Mouse (Mus musculus) hindbrain, embryonic 10.5 days (tissue): Measurements from ENCODE around the gene Fam234a. TPM values are rescaled to one million over a fixed set of nuclear protein-coding genes. Genes with fewer than 3 reads are reported as not detected.
A peak's percentile ranks its signal among the peaks of the same experiment; 100 is the strongest.
"Not testable (repeated sequence)": the region's sequence is repeated elsewhere in the genome, so short reads cannot be mapped to it uniquely, and the experiment has no call there.

Experiments used
- DNase-seq: peaks from one replicate; pipeline ENCODE4 v3.0.0-alpha.2; 2017; ENCODE audit warnings: low spot score
- H3K27ac ChIP-seq: fragments of 300-500 bp; sonication (generic); 2 replicates; pipeline ENCODE4 v1.5.1; 2016; ENCODE audit warnings: mild to moderate bottlenecking, moderate library complexity
- H3K27me3 ChIP-seq: fragments of 300-500 bp; sonication (generic); 2 replicates; pipeline ENCODE4 v1.6.1; 2016; ENCODE audit warnings: mild to moderate bottlenecking; ENCODE audit not compliant: poor library complexity, insufficient read depth, severe bottlenecking
- H3K36me3 ChIP-seq: fragments of 300-500 bp; sonication (generic); 2 replicates; pipeline ENCODE4 v1.6.1; 2016; ENCODE audit warnings: mild to moderate bottlenecking, moderate library complexity
- H3K4me1 ChIP-seq: fragments of 300-500 bp; sonication (generic); replicated peaks from 2 replicates; pipeline ENCODE4 v1.6.1; 2016; ENCODE audit warnings: mild to moderate bottlenecking
- H3K4me3 ChIP-seq: fragments of 300-500 bp; sonication (generic); 2 replicates; pipeline ENCODE4 v1.5.1; 2016; ENCODE audit warnings: mild to moderate bottlenecking, moderate library complexity
- H3K9me3 ChIP-seq: fragments of 300-500 bp; sonication (generic); 2 replicates; pipeline ENCODE4 v1.6.1; 2016; ENCODE audit warnings: mild to moderate bottlenecking, moderate library complexity
- WGBS: fragments of 180-500 bp; shearing (Covaris S2); methylation state at CpG from one replicate; pipeline ENCODE4 v1.1.7; 2016; 5-methylcytosine and 5-hydroxymethylcytosine counted together
- polyA plus RNA-seq: library from polyadenylated mRNA; unstranded; fragments of >200 nt; fragmentation: Nextera tagmentation; extraction: Ambion mirVana; gene quantifications from 2 replicates; pipeline ENCODE4 v1.2.1, GENCODE M21; 2016

The Fam234a gene
- polyA plus RNA-seq, 1 experiment from 2014 or later: 30.8 TPM

DNA sequence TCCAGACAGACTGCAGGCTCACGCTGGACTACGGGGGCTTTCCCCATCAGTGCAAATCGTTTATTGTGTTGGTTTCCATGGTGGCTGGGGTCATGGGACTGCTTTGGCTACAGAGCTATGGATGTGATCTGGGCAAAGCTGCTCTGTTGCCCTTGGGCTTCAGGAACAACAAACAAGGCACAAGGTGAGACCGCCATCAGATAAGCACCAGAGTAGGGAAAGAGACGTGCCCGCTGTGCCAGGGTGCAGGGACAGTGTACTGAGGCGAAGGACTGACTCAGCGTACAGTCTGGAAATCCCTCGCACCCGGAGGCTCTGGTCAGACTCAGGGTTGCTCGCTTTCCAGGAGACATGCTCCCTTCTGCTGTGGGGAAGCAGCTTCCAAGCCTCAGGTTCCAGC is 31.4 kb downstream of the Fam234a start:
- Histone ChIP-seq H3K36me3 (peaks cover 11% of the 10 kb centered on the region), H3K27me3 (no peaks in the 10 kb centered on the region), H3K27ac (0 out of 2 replicates have a peak overlapping the region, but pooled peaks have one; percentile 4), H3K4me1 (no peaks in the 10 kb centered on the region), H3K9me3 (no peaks in the 10 kb centered on the region), H3K4me3 (no peak overlapping the region)
- DNase-seq: no peak
- WGBS: 89% methylated on average over 11 of the region's 11 CpGs

- Histone ChIP-seq H3K36me3 (peaks cover 11% of the 10 kb centered on the region), H3K27ac (no peak overlapping the region), H3K27me3 (no peaks in the 10 kb centered on the region), H3K4me3 (no peak overlapping the region), H3K9me3 (no peaks in the 10 kb centered on the region), H3K4me1 (no peaks in the 10 kb centered on the region)
- DNase-seq: no peak
- 92% methylated on average over 7 of the region's 7 CpGs for WGBS
These were observed 31.8 kb downstream of the Fam234a start for GRCm38 (mm10) chr17:26212241-26212640.

DNA sequence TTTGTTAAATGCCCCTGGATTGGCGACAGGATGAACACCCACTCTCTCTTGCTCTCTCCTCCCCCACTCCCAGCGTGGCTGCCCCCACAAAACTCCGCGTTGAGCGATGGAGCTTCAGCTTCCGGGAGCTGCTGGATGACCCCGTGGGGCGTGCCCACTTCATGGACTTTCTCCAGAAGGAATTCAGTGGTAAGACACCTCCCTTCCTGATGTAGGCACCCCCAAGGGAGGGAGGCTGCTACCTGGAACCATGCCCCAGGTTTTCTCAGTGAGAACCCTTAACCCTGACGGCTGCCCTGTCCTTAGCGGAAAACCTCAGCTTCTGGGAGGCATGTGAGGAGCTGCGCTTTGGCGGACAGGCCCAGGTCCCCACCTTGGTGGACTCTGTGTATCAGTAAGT is 36.4 kb downstream of the Fam234a start, which contains the start of gene Arhgdig:
Gene Arhgdig (minus strand): TSS at position 101 of the 400 bp plus-strand sequence.
- no peak within 1 kb of the TSS for H3K27ac ChIP-seq
- DNase-seq: no peak
- WGBS: 89% methylated on average over 12 of the region's 12 CpGs
- H3K9me3 ChIP-seq: no peaks in the 10 kb centered on the region
- H3K36me3 ChIP-seq: no peaks in the 10 kb centered on the region; the same call in 1 of the 2 replicates
- H3K4me1 ChIP-seq: peaks cover 24% of the 10 kb centered on the region
- H3K27me3 ChIP-seq: peaks cover 39% of the 10 kb centered on the region
- H3K4me3 ChIP-seq: no peak within 1 kb of the TSS

- WGBS: 58% methylated on average over 1 of the region's 1 CpGs
- no peaks in the 10 kb centered on the region for H3K36me3 ChIP-seq
- H3K4me1 ChIP-seq: peaks cover 34% of the 10 kb centered on the region
- H3K27ac ChIP-seq: no peak overlapping the region
- H3K4me3 ChIP-seq: no peak overlapping the region
- no peaks in the 10 kb centered on the region for H3K9me3 ChIP-seq
- peaks cover 52% of the 10 kb centered on the region for H3K27me3 ChIP-seq
- DNase-seq: no peak
These were observed 37.6 kb downstream of the Fam234a start for GRCm38 (mm10) chr17:26206392-26206791.

DNA sequence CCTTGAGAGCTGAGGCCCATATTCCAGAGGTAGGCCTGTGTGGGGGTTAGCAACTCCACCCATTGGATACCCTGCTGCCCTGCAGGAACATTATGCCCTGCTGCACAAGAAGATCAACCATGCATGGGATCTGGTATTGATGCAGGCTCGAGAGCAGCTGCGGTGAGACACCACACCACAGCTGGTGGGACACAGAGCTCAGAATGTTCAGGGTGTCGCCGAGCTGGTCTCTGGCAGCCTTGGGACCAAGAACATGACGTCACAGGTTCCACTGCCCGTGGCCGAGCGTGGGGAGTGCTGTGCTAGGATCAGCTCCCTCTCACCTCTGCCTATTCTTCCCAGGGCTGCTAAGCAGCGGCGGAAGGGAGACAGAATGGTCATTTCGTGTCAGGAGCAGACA is 39.3 kb downstream of the Fam234a start:
- 37% methylated on average over 11 of the region's 11 CpGs for WGBS
- no peaks in the 10 kb centered on the region for H3K36me3 ChIP-seq
- H3K27ac ChIP-seq: 0 out of 2 replicates have a peak overlapping the region, but pooled peaks have one; percentile 23
- peaks cover 50% of the 10 kb centered on the region for H3K4me1 ChIP-seq
- no peak overlapping the region for H3K4me3 ChIP-seq
- H3K27me3 ChIP-seq: peaks cover 68% of the 10 kb centered on the region
- no peak for DNase-seq
- no peaks in the 10 kb centered on the region for H3K9me3 ChIP-seq

DNA sequence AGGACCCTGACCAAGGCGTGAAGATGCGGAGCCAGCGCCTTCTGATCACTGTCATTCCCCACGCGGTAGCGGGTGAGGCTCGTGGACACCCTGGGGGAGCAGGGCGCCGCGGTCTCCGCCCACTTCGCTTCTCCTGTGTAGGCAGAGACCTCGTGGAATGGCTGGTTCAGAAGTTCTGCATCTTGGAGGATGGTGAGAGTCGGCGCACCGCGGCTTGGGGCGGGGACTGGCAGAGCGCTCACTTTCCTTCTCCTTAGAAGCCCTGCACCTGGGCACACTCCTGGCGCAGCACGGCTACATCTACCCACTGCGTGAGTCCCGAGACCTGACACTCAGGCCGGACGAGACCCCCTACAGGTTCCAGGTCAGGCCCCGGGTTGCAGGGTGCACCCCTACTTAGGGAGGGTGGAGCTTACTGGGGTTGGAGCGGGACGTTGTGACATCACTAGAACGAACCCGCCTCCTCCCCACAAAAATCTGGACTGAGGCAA is 40.7 kb downstream of the Fam234a start:
- peaks cover 9% of the 10 kb centered on the region; the same call in 1 of the 2 replicates for H3K36me3 ChIP-seq
- peak overlapping the region; percentile 51 for H3K4me3 ChIP-seq
- no peak for DNase-seq
- H3K27me3 ChIP-seq: peaks cover 82% of the 10 kb centered on the region
- H3K9me3 ChIP-seq: no peaks in the 10 kb centered on the region
- peaks cover 50% of the 10 kb centered on the region for H3K4me1 ChIP-seq
- H3K27ac ChIP-seq: 0 out of 2 replicates have a peak overlapping the region, but pooled peaks have one; percentile 50
- WGBS: 2% methylated on average over 30 of the region's 30 CpGs

- 3% methylated on average over 22 of the region's 22 CpGs for WGBS
These were observed 41.3 kb downstream of the Fam234a start, which contains the start of gene Rgs11 for GRCm38 (mm10) chr17:26202737-26203136. TSS of gene Rgs11 (plus strand) at chr17:26202951.

GRCm38 (mm10) chr17:26201998-26202397 is 42.0 kb downstream of the Fam234a start:
- Histone ChIP-seq H3K4me3 (no peak overlapping the region), H3K4me1 (peaks cover 50% of the 10 kb centered on the region), H3K27me3 (peaks cover 80% of the 10 kb centered on the region), H3K9me3 (no peaks in the 10 kb centered on the region), H3K36me3 (peaks cover 23% of the 10 kb centered on the region), H3K27ac (no peak overlapping the region)
- no peak for DNase-seq

More at GRCm38 (mm10) chr17:26202737-26203136, 41.3 kb downstream of the Fam234a start, which contains the start of gene Rgs11:
- H3K9me3 ChIP-seq: no peaks in the 10 kb centered on the region
- peaks cover 15% of the 10 kb centered on the region for H3K36me3 ChIP-seq
- peaks cover 50% of the 10 kb centered on the region for H3K4me1 ChIP-seq
- H3K4me3 ChIP-seq: peak within 1 kb of the TSS; percentile 64
- H3K27me3 ChIP-seq: peaks cover 83% of the 10 kb centered on the region
- 0 out of 2 replicates have a peak within 1 kb of the TSS, but pooled peaks have one; percentile 50 for H3K27ac ChIP-seq
- DNase-seq: no peak

- peak overlapping the region; percentile 78 for H3K27ac ChIP-seq
- DNase-seq: peak; percentile 44
- no peaks in the 10 kb centered on the region for H3K9me3 ChIP-seq
- H3K36me3 ChIP-seq: peaks cover 32% of the 10 kb centered on the region
- H3K27me3 ChIP-seq: peaks cover 76% of the 10 kb centered on the region
- peaks cover 50% of the 10 kb centered on the region for H3K4me1 ChIP-seq
- whole genome bisulfite sequencing: 2% methylated on average over 91 of the region's 92 CpGs
- H3K4me3 ChIP-seq: peak overlapping the region; percentile 64
These were observed 43.0 kb downstream of the Fam234a start for GRCm38 (mm10) chr17:26200831-26201705.

DNA sequence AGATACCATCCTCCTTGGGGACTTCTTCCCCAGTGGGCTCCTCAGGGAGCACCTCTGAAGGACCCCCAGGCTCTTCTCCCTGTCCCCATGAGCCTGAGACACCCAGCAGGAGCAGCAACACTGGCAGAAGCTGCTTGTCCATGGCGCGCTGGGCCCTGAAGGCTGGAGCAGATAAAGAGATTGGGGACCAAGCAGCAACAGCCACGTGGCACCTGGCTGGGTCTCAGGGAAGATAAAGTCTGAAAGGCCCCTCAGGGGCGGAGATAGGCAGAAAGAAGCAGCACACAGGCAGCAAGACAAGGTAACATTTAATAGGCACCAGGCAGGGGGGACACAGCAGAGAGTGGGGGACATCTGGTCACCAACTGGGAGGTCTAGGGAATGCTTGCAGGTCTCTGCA is 45.1 kb downstream of the Fam234a start, which contains the start of gene Pdia2:
Gene Pdia2 (minus strand): TSS at position 196 of the 400 bp plus-strand sequence.
- H3K9me3 ChIP-seq: no peaks in the 10 kb centered on the region
- peaks cover 37% of the 10 kb centered on the region for H3K4me1 ChIP-seq
- peaks cover 55% of the 10 kb centered on the region for H3K27me3 ChIP-seq
- H3K27ac ChIP-seq: no peak within 1 kb of the TSS
- peak within 1 kb of the TSS; percentile 64; the same call in 1 of the 2 replicates for H3K4me3 ChIP-seq
- H3K36me3 ChIP-seq: peaks cover 54% of the 10 kb centered on the region
- DNase-seq: no peak
- WGBS: 82% methylated on average over 4 of the region's 4 CpGs

DNA sequence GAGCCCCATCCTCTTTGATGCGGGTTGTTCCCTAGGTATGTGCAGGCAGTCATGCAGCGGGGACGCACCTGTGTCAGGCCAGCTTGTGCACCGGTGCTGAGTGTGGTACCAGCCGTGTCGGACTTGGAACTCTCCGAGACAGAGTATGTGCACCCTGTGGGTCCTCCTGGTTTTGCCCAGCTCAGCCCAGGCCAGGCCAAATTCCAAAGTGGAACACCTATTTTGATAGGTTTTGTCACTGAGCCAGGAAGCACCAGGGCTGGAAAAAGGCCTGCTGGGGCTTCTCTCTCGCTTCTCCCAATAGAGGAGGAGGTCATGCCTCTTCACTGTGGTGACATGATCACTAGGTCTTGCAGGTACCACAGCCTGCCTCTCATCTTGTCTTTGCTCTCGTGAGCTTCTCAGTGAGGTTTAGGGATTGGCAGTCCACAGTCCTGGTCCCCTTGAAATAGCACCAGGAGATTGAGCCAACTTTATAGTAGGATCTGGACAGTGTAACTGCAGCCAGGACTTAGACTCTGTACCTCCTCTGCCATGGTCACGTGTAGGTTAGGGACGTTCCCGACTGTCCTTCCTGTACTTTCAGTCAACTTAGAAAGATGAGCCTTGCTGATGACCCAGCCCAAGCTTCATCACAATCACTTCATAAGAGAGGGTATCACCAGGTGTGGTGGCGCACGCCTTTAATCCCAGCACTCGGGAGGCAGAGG is 51.4 kb downstream of the Fam234a start:
- Histone ChIP-seq H3K4me1 (no peaks in the 10 kb centered on the region), H3K27me3 (no peaks in the 10 kb centered on the region), H3K9me3 (no peaks in the 10 kb centered on the region), H3K27ac (no peak overlapping the region), H3K4me3 (no peak overlapping the region), H3K36me3 (peaks cover 100% of the 10 kb centered on the region)
- 96% methylated on average over 15 of the region's 15 CpGs for WGBS
- DNase-seq: no peak

DNA sequence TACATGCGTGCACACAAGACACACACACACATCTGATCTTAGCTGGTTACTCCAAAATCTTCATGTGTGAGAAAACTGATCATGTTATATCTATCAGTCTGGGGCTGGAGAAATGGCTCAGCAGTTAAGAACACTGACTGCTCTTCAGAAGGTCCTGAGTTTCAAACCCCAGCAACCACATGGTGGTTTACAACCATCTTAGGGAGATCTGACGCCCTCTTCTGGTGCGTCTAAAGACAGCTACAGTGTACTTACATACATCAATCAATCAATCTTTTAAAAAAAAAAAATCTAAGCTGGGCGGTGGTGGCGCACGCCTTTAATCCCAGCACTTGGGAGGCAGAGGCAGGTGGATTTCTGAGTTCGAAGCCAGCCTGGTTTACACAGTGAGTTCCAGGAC is 52.6 kb downstream of the Fam234a start:
- H3K27me3 ChIP-seq, DNase-seq: not testable (repeated sequence)

More for the DNA sequence above, 52.6 kb downstream of the Fam234a start:
- H3K4me1 ChIP-seq, H3K4me3 ChIP-seq, H3K27ac ChIP-seq, H3K9me3 ChIP-seq: not testable (repeated sequence)
- peaks cover 100% of the 10 kb centered on the region for H3K36me3 ChIP-seq
- WGBS: 92% methylated on average over 7 of the region's 7 CpGs
